Mouse (Mus musculus) liver, embryonic 12.5 days (tissue): ENCODE data around the gene Coro1b. TPM values are rescaled to one million over a fixed set of nuclear protein-coding genes. Genes with fewer than 3 reads are reported as not detected.
A peak's percentile ranks its signal among the peaks of the same experiment; 100 is the strongest.

Source experiments
- ATAC-seq: fragments of 200-750 bp; cut with Nextera tagmentation; 2 replicates; pipeline ENCODE4 v1.8.0; 2017; ENCODE audit warnings: moderate number of reproducible peaks, mild to moderate bottlenecking, moderate library complexity
- H3K27ac ChIP-seq: fragments of 300-500 bp; sonication (generic); 2 replicates; pipeline ENCODE4 v1.5.1; 2016; ENCODE audit warnings: mild to moderate bottlenecking
- H3K27me3 ChIP-seq: fragments of 300-500 bp; sonication (generic); replicated peaks from 2 replicates; pipeline ENCODE4 v1.6.1; 2016; ENCODE audit warnings: mild to moderate bottlenecking, moderate library complexity
- H3K36me3 ChIP-seq: fragments of 300-500 bp; sonication (generic); 2 replicates; pipeline ENCODE4 v1.6.1; 2016; ENCODE audit warnings: mild to moderate bottlenecking, moderate library complexity
- H3K4me1 ChIP-seq: fragments of 300-500 bp; sonication (generic); 2 replicates; pipeline ENCODE4 v1.6.1; 2016
- H3K4me2 ChIP-seq: fragments of 300-500 bp; sonication (generic); 2 replicates; pipeline ENCODE4 v1.6.1; 2016; ENCODE audit warnings: mild to moderate bottlenecking, moderate library complexity
- H3K4me3 ChIP-seq: fragments of 300-500 bp; sonication (generic); 2 replicates; pipeline ENCODE4 v1.5.1; 2016; ENCODE audit warnings: mild to moderate bottlenecking, moderate library complexity
- H3K9ac ChIP-seq: fragments of 300-500 bp; sonication (generic); 2 replicates; pipeline ENCODE4 v1.6.1; 2016; ENCODE audit warnings: mild to moderate bottlenecking, moderate library complexity
- H3K9me3 ChIP-seq: fragments of 300-500 bp; sonication (generic); replicated peaks from 2 replicates; pipeline ENCODE4 v1.6.1; 2016; ENCODE audit warnings: mild to moderate bottlenecking, moderate library complexity
- WGBS: fragments of 180-500 bp; shearing (Covaris S2); methylation state at CpG from one replicate; pipeline ENCODE4 v1.1.7; 2016; ENCODE audit not compliant: insufficient replicate concordance; 5-methylcytosine and 5-hydroxymethylcytosine counted together
- polyA plus RNA-seq: library from polyadenylated mRNA; unstranded; fragments of >200 nt; fragmentation: Nextera tagmentation; extraction: Ambion mirVana; gene quantifications from 2 replicates; pipeline ENCODE4 v1.2.1, GENCODE M21; 2016

Gene Coro1b
- polyA plus RNA-seq, 1 experiment from 2014 or later: 86.5 TPM

DNA sequence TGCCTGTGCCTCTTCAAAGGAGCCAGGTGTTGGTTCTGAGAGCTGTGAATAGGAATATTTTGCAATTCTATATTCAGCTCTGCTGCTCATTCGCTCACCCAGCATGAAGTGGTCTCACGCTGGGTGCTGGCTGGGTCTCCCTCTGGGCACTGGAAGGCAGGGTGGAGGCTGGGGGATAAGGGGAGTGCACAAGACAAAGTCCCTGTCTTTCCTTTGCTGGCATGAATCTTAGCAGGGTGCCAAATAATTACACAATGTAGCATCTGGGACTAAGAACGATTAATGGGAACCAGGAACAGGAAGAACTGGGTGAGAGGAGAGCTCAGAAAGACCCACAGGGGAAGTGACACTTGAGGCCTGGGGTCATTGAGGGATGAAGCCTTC is 1.4 kb upstream of the Coro1b start:
- no peak overlapping the region for H3K27ac ChIP-seq
- H3K27me3 ChIP-seq: peaks cover 14% of the 10 kb centered on the region; the same call in 1 of the 2 replicates
- no peak for ATAC-seq
- WGBS: 62% methylated on average over 3 of the region's 3 CpGs
- H3K9ac ChIP-seq: no peak overlapping the region
- peaks cover 23% of the 10 kb centered on the region for H3K36me3 ChIP-seq
- H3K9me3 ChIP-seq: no peaks in the 10 kb centered on the region
- peaks cover 32% of the 10 kb centered on the region for H3K4me1 ChIP-seq
- no peak overlapping the region for H3K4me2 ChIP-seq
- no peak overlapping the region for H3K4me3 ChIP-seq

DNA sequence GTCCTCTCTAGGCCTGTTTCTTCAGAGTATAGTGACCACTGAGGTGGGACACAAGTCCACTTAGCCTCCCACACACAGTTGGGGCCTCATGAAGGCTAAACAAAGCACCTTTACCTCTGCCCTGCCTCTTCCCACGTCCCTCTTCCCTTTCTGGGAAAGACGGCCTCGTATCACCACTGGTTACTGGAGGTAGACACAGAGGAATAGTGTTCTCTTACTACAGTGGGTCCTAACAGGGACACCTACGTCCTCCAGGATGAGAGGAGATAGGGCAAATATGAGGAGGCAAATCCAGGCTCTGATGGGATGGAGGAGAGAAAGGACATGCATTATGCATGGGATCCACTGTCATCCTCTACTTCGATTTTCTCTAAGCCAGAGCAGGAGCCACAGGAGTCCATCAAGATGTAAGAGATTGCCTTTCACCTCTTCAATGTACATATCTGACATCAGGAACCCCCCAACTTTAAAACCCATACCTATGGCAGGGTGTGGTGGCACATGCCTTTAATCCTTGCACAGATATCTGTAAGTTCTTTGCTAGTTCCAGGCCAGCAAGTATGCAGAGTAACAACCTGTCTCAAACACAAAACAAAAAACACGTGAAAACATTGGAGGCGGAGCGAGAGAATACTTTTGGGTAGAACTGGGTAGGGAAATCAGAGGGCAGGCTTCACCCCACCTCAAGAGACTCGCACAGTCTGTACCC is 483 bp upstream of the Coro1b start:
- H3K4me2 ChIP-seq: peak overlapping the region; percentile 86
- peaks cover 32% of the 10 kb centered on the region for H3K4me1 ChIP-seq
- H3K27ac ChIP-seq: peak overlapping the region; percentile 85
- H3K36me3 ChIP-seq: peaks cover 32% of the 10 kb centered on the region
- H3K27me3 ChIP-seq: peaks cover 10% of the 10 kb centered on the region; the same call in 1 of the 2 replicates
- peak overlapping the region; percentile 88 for H3K9ac ChIP-seq
- ATAC-seq: peak; percentile 17; the same call in 1 of the 2 replicates
- H3K4me3 ChIP-seq: peak overlapping the region; percentile 83
- 40% methylated on average over 9 of the region's 9 CpGs for WGBS
- H3K9me3 ChIP-seq: no peaks in the 10 kb centered on the region

DNA sequence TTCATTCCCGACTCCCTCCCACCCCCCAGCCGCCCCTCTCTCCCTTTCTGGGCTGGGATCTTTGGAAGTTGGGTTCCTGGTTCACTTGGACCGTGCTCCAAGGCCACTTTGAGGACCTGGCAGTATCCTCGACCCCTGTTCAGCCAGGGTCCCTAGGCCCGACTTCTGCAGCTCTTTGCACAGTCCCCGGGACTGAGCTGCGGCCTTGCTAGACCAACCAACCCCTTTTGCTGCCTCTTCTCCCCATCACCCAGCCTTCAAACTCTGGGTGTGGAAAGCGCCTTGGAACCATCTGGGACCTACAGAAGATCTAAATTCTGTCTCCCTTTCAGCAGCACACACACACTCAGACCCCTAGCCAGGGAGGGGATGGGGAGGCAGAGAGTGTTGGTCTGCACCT is 400 bp downstream of the Coro1b start:
- 3% methylated on average over 8 of the region's 8 CpGs for WGBS
- H3K27me3 ChIP-seq: peaks cover 1% of the 10 kb centered on the region; the same call in 1 of the 2 replicates
- peak overlapping the region; percentile 86 for H3K4me2 ChIP-seq
- peaks cover 38% of the 10 kb centered on the region for H3K4me1 ChIP-seq
- peak overlapping the region; percentile 85 for H3K27ac ChIP-seq
- peaks cover 40% of the 10 kb centered on the region for H3K36me3 ChIP-seq
- peak; percentile 36 for ATAC-seq
- H3K4me3 ChIP-seq: peak overlapping the region; percentile 83
- H3K9ac ChIP-seq: peak overlapping the region; percentile 88
- H3K9me3 ChIP-seq: no peaks in the 10 kb centered on the region

DNA sequence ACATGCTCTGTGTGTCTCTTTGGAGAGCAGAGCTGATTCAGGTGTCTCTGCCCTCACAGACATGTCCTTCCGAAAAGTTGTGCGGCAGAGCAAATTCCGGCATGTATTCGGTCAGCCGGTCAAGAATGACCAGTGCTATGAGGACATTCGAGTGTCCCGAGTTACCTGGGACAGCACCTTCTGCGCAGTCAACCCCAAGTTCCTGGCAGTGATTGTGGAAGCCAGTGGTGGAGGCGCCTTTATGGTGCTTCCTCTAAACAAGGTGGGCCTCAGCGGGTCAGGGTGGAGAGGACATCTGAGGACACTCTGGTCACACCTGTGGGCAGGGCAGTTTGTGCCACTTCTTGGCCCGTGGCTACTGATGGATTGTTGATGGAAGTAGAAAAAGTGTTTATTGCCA is 864 bp downstream of the Coro1b start:
- peak overlapping the region; percentile 85 for H3K27ac ChIP-seq
- no peaks in the 10 kb centered on the region for H3K27me3 ChIP-seq
- H3K9ac ChIP-seq: peak overlapping the region; percentile 88
- peaks cover 42% of the 10 kb centered on the region for H3K4me1 ChIP-seq
- H3K4me2 ChIP-seq: peak overlapping the region; percentile 86
- peak overlapping the region; percentile 83 for H3K4me3 ChIP-seq
- peaks cover 42% of the 10 kb centered on the region for H3K36me3 ChIP-seq
- 70% methylated on average over 11 of the region's 11 CpGs for WGBS
- no peak for ATAC-seq
- no peaks in the 10 kb centered on the region for H3K9me3 ChIP-seq

DNA sequence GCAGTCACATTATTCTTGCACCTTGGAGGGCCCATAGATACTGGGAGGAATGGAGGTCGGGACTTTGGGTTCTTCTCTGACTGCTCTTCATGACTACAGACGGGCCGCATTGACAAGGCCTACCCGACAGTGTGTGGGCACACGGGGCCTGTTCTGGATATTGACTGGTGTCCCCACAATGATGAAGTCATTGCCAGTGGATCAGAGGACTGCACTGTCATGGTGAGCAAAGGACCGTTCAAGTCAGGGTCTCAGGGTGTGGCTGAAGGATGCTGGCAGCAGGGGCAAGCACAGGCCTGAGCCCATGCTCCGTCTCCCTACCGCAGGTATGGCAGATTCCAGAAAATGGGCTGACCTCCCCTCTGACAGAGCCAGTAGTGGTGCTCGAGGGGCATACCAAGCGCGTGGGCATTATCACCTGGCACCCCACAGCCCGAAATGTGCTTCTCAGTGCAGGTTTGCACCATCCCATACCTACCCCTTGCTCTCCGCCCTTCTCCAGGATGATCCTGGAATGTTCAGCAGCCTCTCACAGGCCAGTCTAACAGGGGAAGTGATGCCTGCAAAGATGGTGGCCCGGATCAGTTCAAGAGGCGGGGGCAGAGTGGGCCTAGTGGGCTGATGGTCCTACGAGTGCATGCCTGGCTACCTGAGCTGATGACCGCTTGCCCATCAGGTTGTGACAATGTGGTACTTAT is 1.5 kb downstream of the Coro1b start:
- H3K4me3 ChIP-seq: peak overlapping the region; percentile 83

DNA sequence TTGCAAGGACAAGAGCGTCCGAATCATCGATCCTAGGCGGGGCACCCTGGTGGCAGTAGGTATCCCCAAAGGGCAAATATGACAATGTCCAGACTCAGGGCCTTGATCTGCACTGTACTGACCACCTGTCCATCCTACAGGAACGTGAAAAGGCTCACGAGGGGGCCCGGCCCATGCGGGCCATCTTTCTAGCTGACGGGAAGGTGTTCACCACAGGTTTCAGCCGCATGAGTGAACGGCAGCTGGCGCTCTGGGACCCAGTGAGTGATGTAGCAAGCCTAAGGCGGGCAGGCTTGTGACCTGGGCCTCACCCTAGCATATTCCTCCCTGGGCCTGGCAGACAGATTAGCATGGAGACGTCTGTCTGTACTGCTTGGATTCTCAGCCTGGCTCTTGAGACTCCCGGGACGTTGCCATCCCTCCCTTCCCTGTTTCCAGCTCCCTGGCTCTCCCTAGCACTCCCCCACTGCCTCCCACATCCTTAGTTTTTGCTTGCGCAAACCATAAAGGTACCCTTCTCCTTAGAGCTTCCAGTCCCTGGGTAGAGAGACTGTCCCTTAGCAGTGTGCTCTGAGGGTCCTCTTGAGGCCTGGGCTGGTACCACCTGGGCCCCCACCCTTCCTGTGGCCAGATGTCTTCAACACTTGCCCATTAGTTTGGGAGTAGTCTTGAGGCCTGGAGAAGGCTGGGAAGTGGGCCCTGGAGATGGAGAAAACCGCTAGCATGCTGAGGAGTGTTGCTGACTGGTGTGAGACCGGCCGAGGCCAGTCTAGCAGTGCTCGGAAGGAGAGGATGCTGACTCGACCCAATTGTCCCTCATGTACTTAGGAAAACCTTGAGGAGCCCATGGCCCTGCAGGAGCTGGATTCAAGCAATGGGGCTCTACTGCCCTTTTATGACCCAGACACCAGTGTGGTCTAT is 2.4 kb downstream of the Coro1b start:
- no peak overlapping the region for H3K4me3 ChIP-seq
- WGBS: 85% methylated on average over 22 of the region's 22 CpGs
- H3K9me3 ChIP-seq: no peaks in the 10 kb centered on the region
- H3K27me3 ChIP-seq: no peaks in the 10 kb centered on the region
- H3K4me1 ChIP-seq: peaks cover 56% of the 10 kb centered on the region
- H3K36me3 ChIP-seq: peaks cover 46% of the 10 kb centered on the region
- no peak for ATAC-seq
- no peak overlapping the region for H3K9ac ChIP-seq
- no peak overlapping the region for H3K27ac ChIP-seq
- H3K4me2 ChIP-seq: 0 out of 2 replicates have a peak overlapping the region, but pooled peaks have one; percentile 86

More for the DNA sequence above, 1.5 kb downstream of the Coro1b start:
- no peaks in the 10 kb centered on the region for H3K27me3 ChIP-seq
- ATAC-seq: no peak
- H3K9ac ChIP-seq: peak overlapping the region; percentile 88; the same call in 1 of the 2 replicates
- H3K27ac ChIP-seq: no peak overlapping the region
- WGBS: 87% methylated on average over 17 of the region's 17 CpGs
- H3K9me3 ChIP-seq: no peaks in the 10 kb centered on the region
- H3K4me2 ChIP-seq: peak overlapping the region; percentile 86
- peaks cover 48% of the 10 kb centered on the region for H3K4me1 ChIP-seq
- H3K36me3 ChIP-seq: peaks cover 42% of the 10 kb centered on the region

DNA sequence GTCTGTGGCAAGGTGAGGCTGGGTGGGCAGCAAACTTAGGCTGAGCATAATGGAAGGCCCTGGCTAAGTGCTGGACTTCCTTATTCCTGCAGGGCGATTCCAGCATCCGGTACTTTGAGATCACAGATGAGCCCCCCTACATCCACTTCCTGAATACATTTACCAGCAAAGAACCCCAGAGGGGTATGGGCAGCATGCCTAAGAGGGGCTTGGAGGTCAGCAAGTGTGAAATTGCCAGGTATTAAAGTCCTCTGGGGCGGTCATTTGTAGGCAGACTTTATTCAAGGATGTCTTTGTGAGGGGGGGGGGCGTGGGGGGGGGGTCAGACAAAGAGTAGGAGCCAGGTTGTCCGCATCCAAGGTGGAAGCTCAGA is 3.1 kb downstream of the Coro1b start:
- no peak overlapping the region for H3K4me3 ChIP-seq
- H3K27me3 ChIP-seq: no peaks in the 10 kb centered on the region
- ATAC-seq: no peak
- H3K27ac ChIP-seq: no peak overlapping the region
- H3K4me1 ChIP-seq: peaks cover 60% of the 10 kb centered on the region
- H3K36me3 ChIP-seq: peaks cover 53% of the 10 kb centered on the region
- no peak overlapping the region for H3K4me2 ChIP-seq
- WGBS: 80% methylated on average over 5 of the region's 5 CpGs
- H3K9ac ChIP-seq: no peak overlapping the region
- no peaks in the 10 kb centered on the region for H3K9me3 ChIP-seq

DNA sequence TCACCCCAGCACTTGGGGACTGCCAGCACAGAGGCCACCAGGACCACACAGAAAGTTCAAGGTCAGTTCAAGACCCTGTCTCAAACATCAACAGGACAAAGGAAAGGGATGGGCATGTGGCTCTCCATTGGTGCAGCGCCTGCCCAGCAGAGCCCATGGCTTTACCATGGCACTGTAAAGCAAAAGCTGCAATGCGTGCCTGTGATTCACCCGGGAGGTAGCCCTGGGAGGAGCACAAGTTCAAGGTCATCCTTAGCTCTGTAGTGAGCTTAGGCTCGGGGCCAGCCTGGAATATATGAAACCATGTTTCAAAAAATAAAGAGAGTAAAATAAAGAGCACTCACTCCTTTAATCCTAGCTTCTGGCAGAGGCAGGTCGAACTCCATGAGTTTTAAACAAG is 3.5 kb downstream of the Coro1b start:
- Histone ChIP-seq H3K9me3 (no peaks in the 10 kb centered on the region), H3K36me3 (peaks cover 57% of the 10 kb centered on the region), H3K27me3 (no peaks in the 10 kb centered on the region), H3K4me3 (no peak overlapping the region), H3K27ac (no peak overlapping the region), H3K4me2 (no peak overlapping the region), H3K4me1 (peaks cover 60% of the 10 kb centered on the region), H3K9ac (no peak overlapping the region)
- no peak for ATAC-seq
- WGBS: 79% methylated on average over 5 of the region's 5 CpGs

DNA sequence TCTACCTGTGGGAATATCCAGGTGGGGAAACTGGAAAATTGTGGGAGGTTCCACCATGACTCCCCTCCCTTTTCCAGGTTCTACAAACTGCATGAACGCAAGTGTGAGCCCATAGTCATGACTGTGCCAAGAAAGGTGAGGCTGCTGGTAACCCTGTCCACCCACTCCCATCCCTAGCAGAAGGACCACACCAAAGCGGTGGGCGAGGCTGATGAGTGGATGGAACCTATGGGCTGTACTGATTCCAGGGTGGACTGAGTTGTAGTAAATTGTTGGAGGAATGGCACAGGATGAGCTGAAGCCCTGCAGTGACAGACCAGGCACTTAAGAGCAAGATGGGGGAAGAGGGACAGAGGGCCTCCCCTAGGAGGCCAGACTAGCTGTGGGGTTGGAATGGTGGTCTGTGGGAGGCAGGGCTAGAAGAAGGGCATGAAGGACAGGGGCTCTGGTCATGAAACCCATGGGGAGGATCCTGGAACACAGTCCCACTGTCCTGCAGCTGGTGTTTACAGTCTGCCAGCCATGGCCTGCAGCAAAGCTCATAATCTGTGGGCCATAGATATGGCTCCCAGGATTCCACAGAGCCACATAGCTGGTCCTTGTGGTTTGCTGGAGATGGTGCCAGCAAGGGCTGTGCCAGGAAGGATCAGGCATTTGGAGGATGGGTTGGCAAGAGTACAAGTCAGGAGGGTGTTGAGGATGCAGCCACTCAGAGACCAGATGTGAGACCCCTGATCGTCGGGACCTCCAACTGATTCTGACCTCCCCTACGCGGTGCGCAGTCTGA is 4.2 kb downstream of the Coro1b start:
- Histone ChIP-seq H3K27me3 (no peaks in the 10 kb centered on the region), H3K4me1 (peaks cover 58% of the 10 kb centered on the region), H3K4me2 (no peak overlapping the region), H3K9ac (no peak overlapping the region), H3K36me3 (peaks cover 65% of the 10 kb centered on the region), H3K27ac (0 out of 2 replicates have a peak overlapping the region, but pooled peaks have one; percentile 8), H3K9me3 (no peaks in the 10 kb centered on the region), H3K4me3 (no peak overlapping the region)
- no peak for ATAC-seq
- WGBS: 88% methylated on average over 8 of the region's 8 CpGs

DNA sequence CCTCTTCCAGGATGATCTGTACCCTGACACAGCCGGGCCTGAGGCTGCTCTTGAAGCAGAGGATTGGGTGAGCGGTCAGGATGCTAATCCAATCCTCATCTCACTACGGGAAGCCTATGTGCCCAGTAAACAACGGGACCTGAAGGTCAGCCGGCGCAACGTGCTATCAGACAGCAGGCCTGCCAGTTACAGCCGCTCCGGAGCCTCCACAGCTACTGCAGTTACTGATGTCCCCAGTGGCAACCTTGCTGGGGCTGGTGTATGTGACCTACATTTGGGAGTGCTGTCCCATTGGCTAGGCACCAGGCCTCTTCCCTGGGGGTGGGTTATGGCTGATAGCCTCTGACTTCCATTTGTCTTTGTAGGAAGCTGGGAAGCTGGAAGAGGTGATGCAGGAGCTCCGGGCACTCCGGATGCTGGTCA is 4.8 kb downstream of the Coro1b start, which contains the start of gene Ptprcap:
Ptprcap (plus strand) TSS at position 373 of the 423 bp plus-strand sequence.
- Histone ChIP-seq H3K4me1 (peaks cover 52% of the 10 kb centered on the region), H3K4me3 (no peak within 1 kb of the TSS; the same call in 1 of the 2 replicates), H3K9ac (no peak within 1 kb of the TSS), H3K27ac (peak within 1 kb of the TSS; percentile 8; the same call in 1 of the 2 replicates), H3K9me3 (no peaks in the 10 kb centered on the region), H3K27me3 (no peaks in the 10 kb centered on the region), H3K36me3 (peaks cover 71% of the 10 kb centered on the region), H3K4me2 (peak within 1 kb of the TSS; percentile 46)
- no peak for ATAC-seq
- WGBS: 76% methylated on average over 11 of the region's 11 CpGs
